13 mouse cellular contexts compared by ENCODE assay signal in genomic region chr9:108128248-108128647, GRCm38 (mm10). TPM values are rescaled to one million over a fixed set of nuclear protein-coding genes. Genes with fewer than 3 reads are reported as not detected.
DNase-seq lines count a peak whose midpoint lies in the region.
"Had no signal": no experiment of that assay in that cellular context is flagged by ENCODE, and none has a peak within 500 bp of the region (broad histone marks: within the 10 kb centered on the region; RNA-seq: fewer than 3 reads in every experiment).

No protein-coding gene starts in this region.

- peak; percentile 48 for DNase-seq in adrenal gland, postnatal 10 days
- no peak for DNase-seq in adrenal gland, postnatal 4 days (ENCODE audit: low spot score in 2 of 2)
- peak; percentile 64 for DNase-seq in left cerebral cortex, adult 11 months (ENCODE audit: low spot score)
- no peak for DNase-seq in left cerebral cortex, postnatal 4 days
- DNase-seq in left cerebral cortex, postnatal 25 days (ENCODE audit: low spot score in 2 of 2): peak; percentile 70 to 95
- no peak for DNase-seq in heart, postnatal 4 days
- DNase-seq in gastrocnemius, postnatal 14 days: no peak
- DNase-seq in lung, postnatal 14 days: no peak
- DNase-seq: gastrocnemius, postnatal 25 days; liver; lung, embryonic 14.5 days; thymus, postnatal 25 days had no signal

- intact Hi-C loops in left cerebral cortex, postnatal 4 days (cut with DNase I): no loop called here
- intact Hi-C loops in left cerebral cortex, postnatal 25 days (cut with DNase I): loop anchor here (1.0 kb wide), 1 partner anchor 9 kb away; no protein-coding TSS in a partner anchor
- intact Hi-C loops in gastrocnemius, postnatal 14 days (cut with DNase I; ENCODE audit: low total_unique reads): no loop called here

RNA-seq across cellular contexts. Expression of gene Apeh, which starts 33.8 kb away (rescaled TPM):
- total RNA-seq in adrenal gland, postnatal 10 days (2021): 10 to 100 TPM; 72.2 to 81.8 TPM
- total RNA-seq in adrenal gland, postnatal 4 days (2021): 100 to 1,000 TPM in 1 of 2 experiments, 10 to 100 TPM in 1; 93.0 to 110 TPM
- 10 to 100 TPM; 46.1 to 50.1 TPM for total RNA-seq in left cerebral cortex, postnatal 4 days (2021)
- total RNA-seq in left cerebral cortex, postnatal 25 days (2021): 10 to 100 TPM; 29.8 to 36.9 TPM
- total RNA-seq in heart, postnatal 4 days (2021): 10 to 100 TPM; 42.2 to 45.1 TPM
- 10 to 100 TPM; 37.9 to 38.3 TPM for total RNA-seq in gastrocnemius, postnatal 14 days (2021)

RNA-seq across cellular contexts. Expression of gene Rnf123, which starts 45.1 kb away (rescaled TPM):
- 10 to 100 TPM; 54.3 to 71.9 TPM for total RNA-seq in adrenal gland, postnatal 10 days (2021)
- total RNA-seq in adrenal gland, postnatal 4 days (2021): 10 to 100 TPM; 73.2 to 76.8 TPM
- total RNA-seq in left cerebral cortex, postnatal 4 days (2021): 10 to 100 TPM; 92.5 to 93.8 TPM
- total RNA-seq in left cerebral cortex, postnatal 25 days (2021): 10 to 100 TPM; 81.9 to 88.7 TPM
- 10 to 100 TPM; 62.6 to 63.4 TPM for total RNA-seq in heart, postnatal 4 days (2021)
- total RNA-seq in gastrocnemius, postnatal 14 days (2021): 100 to 1,000 TPM; 154 to 161 TPM

RNA-seq across cellular contexts. Expression of gene Mst1, which starts 48.0 kb away (rescaled TPM):
- 10 to 100 TPM; 12.8 to 28.1 TPM for total RNA-seq in adrenal gland, postnatal 10 days (2021)
- 10 to 100 TPM in 1 of 2 experiments, under 1 TPM in 1; 0.67 to 10.3 TPM for total RNA-seq in adrenal gland, postnatal 4 days (2021)
- total RNA-seq in left cerebral cortex, postnatal 4 days (2021): not detected
- total RNA-seq in left cerebral cortex, postnatal 25 days (2021): not detected
- total RNA-seq in heart, postnatal 4 days (2021): not detected
- total RNA-seq in gastrocnemius, postnatal 14 days (2021): not detected
- total RNA-seq: gastrocnemius, postnatal 25 days; midbrain, postnatal 0 days had no signal

Comparison
In these comparisons a context has a peak if more than half of its experiments do, and no peak if none do; other contexts are left out.
1. DNase-seq: peak in adrenal gland, postnatal 10 days (single experiment), left cerebral cortex, adult 11 months (single experiment) and left cerebral cortex, postnatal 25 days (2 of 2); none in adrenal gland, postnatal 4 days (0 of 2), left cerebral cortex, postnatal 4 days (single experiment), heart, postnatal 4 days (single experiment), gastrocnemius, postnatal 14 days (single experiment) and lung, postnatal 14 days (single experiment).